Mouse (Mus musculus) ES-E14 (cell line): Measurements from ENCODE around the gene Xrcc3. TPM values are rescaled to one million over a fixed set of nuclear protein-coding genes. Genes with fewer than 3 reads are reported as not detected.

Experiments used
- DNase-seq: peaks from one replicate; pipeline ENCODE4 v3.0.0-alpha.2; 2013; ENCODE audit warnings: low read depth, low spot score
- H3K27ac ChIP-seq: 2 replicates; pipeline ENCODE4 v1.5.1; 2012; ENCODE audit warnings: low read depth, mild to moderate bottlenecking, low read length, moderate library complexity, mixed read lengths; ENCODE audit not compliant: poor library complexity, insufficient read depth, severe bottlenecking
- H3K36me3 ChIP-seq: 2 replicates; pipeline ENCODE4 v1.6.1; 2012; ENCODE audit warnings: mild to moderate bottlenecking, low read length, moderate library complexity, mixed read lengths; ENCODE audit not compliant: control insufficient read depth, poor library complexity, insufficient read depth, severe bottlenecking
- H3K4me1 ChIP-seq, 2 experiments: fragments of 150-350 bp in 1 of 2; sonication (generic) in 1 of 2; 2 replicates each; pipeline ENCODE4 v1.6.1; 2012; ENCODE audit warnings: low read length in 2 of 2, mild to moderate bottlenecking in 1 of 2, mixed read lengths in 1 of 2; ENCODE audit not compliant: control insufficient read depth in 2 of 2, insufficient read depth in 2 of 2, poor library complexity in 1 of 2
- H3K4me3 ChIP-seq, 2 experiments: fragments of 150-350 bp in 1 of 2; sonication (generic) in 1 of 2; 2 replicates each; pipeline ENCODE4 v1.5.1; 2012; ENCODE audit warnings: low read length in 2 of 2, low read depth in 1 of 2, mild to moderate bottlenecking in 1 of 2, mixed read lengths in 1 of 2; ENCODE audit not compliant: insufficient read depth in 1 of 2, poor library complexity in 1 of 2, severe bottlenecking in 1 of 2
- H3K9ac ChIP-seq: 2 replicates; pipeline ENCODE4 v1.6.1; 2012; ENCODE audit warnings: low read depth, mild to moderate bottlenecking, low read length, mixed read lengths; ENCODE audit not compliant: poor library complexity, insufficient read depth, severe bottlenecking
- H3K9me3 ChIP-seq: fragments of 150-350 bp; sonication (generic); 2 replicates; pipeline ENCODE4 v1.6.1; 2012; ENCODE audit warnings: low read depth, mild to moderate bottlenecking, low read length; ENCODE audit not compliant: control insufficient read depth, insufficient read depth
- CHD2 ChIP-seq: IDR thresholded peaks from 2 replicates; pipeline ENCODE4 v1.6.1; 2014; ENCODE audit warnings: mild to moderate bottlenecking, low read depth, low read length, inconsistent platforms
- HCFC1 ChIP-seq: IDR thresholded peaks from 2 replicates; pipeline ENCODE4 v1.6.1; 2012; ENCODE audit warnings: low read length, inconsistent platforms, borderline replicate concordance; ENCODE audit not compliant: insufficient read depth
- MAFK ChIP-seq: IDR thresholded peaks from 2 replicates; pipeline ENCODE4 v1.6.1; 2014; ENCODE audit warnings: mild to moderate bottlenecking, low read depth, low read length, inconsistent platforms; ENCODE audit not compliant: insufficient read depth
- ZC3H11A ChIP-seq: IDR thresholded peaks from 2 replicates; pipeline ENCODE4 v1.6.1; 2012; ENCODE audit warnings: low read depth, mild to moderate bottlenecking, inconsistent platforms, low read length, borderline replicate concordance
- ZNF384 ChIP-seq: IDR thresholded peaks from 2 replicates; pipeline ENCODE4 v1.6.1; 2012; ENCODE audit warnings: low read depth, low read length, inconsistent platforms
- in situ Hi-C, 2 experiments: fragments of 600-800 bp; cut with MboI; formaldehyde crosslinking; loops; one replicate each; pipeline ENCODE4 v1.15.1; 2025; ENCODE audit warnings: low sequenced_read_pairs in 2 of 2, inconsistent platforms in 1 of 2; ENCODE audit not compliant: unreplicated experiment in 2 of 2
- total RNA-seq: library from RNA; depleted of rRNA; stranded (reverse); fragments of 300-350 nt; gene quantifications from 2 replicates; pipeline ENCODE4 v1.2.3, GENCODE M21; 2012

Xrcc3 gene
- total RNA-seq, 1 experiment = 21.8 TPM

- in situ Hi-C loops = no loop called here
- no peak overlapping the region for H3K27ac ChIP-seq
- peaks cover 5% of the 10 kb centered on the region; the same call in 1 of the 2 replicates for H3K36me3 ChIP-seq
- no peak for DNase-seq
- H3K9ac ChIP-seq = no peak overlapping the region
- TF ChIP-seq CHD2 = no peak
- no peak for TF ChIP-seq MAFK
- no peak for TF ChIP-seq ZC3H11A
- no peak for TF ChIP-seq HCFC1
- no peak for TF ChIP-seq ZNF384
- peaks cover 3 to 36% of the 10 kb centered on the region in 2 experiments; a peak in 3 of 4 replicates for H3K4me1 ChIP-seq
- H3K9me3 ChIP-seq = no peaks in the 10 kb centered on the region
- no peak overlapping the region for H3K4me3 ChIP-seq
Measured at GRCm38 (mm10) chr12:111762620-111763280, 50.9 kb downstream of the Xrcc3 start.

GRCm38 (mm10) chr12:111760306-111760908, 53.3 kb downstream of the Xrcc3 start:
- no peak for DNase-seq
- TF ChIP-seq CHD2 (no peak), HCFC1 (no peak), ZC3H11A (no peak), ZNF384 (no peak), MAFK (no peak)
- Histone ChIP-seq H3K36me3 (peaks cover 5% of the 10 kb centered on the region; the same call in 1 of the 2 replicates), H3K9ac (no peak overlapping the region), H3K4me3 (0 out of 4 replicates have a peak overlapping the region, but pooled peaks of 1 of the 2 experiments have one; percentile 99), H3K4me1 (peaks cover 0 to 22% of the 10 kb centered on the region in 2 experiments; a peak in 2 of 4 replicates), H3K9me3 (no peaks in the 10 kb centered on the region), H3K27ac (no peak overlapping the region)
- in situ Hi-C loops = no loop called here

DNA sequence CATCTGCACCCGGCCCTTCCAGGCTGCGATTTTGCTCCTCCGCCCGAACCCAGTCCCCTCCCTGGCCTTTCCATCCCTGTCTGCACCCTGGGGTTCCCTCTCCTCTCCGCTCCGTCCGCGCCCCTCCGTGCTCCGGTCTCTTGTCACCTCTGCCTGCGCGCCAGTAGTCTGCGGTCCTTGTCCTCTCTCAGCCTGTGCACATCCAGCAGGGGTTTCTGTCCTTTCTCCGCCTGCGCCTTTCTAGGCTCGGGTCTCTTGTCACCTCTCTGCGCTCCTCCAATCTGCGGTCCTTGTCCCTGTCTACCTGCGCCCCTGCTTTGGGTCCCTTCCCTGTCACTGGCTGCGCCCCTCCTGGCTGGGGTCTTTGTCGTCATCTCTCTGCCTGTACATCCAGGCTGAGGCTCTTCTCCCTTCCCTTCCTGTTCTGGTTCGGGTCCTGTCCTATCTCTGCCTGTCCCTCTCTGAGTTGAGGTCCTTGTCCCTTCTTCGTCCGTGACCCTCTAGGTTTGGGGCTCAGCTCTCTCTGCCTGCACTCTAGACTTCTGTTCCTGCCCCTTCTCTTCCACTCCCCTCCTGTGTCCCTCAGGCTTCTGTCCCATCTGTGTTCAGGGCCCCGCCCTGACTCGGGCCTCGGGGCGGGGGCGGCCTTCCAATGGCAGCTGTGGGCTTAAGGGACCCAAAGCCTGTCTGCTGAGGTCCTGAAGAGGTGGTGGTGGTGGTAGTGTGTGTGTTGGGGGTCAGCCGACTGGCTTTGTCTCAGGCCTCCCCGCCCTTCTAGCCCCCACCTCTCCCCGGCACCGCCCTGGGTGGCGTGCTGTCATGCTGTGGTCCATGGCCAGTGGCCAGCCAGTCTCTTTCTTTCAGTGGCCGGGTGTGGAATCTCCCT, 54.3 kb downstream of the Xrcc3 start:
- DNase-seq = no peak
- TF ChIP-seq HCFC1 (no peak), ZNF384 (no peak), CHD2 (no peak), MAFK (no peak), ZC3H11A (no peak)
- Histone ChIP-seq H3K9ac (peak overlapping the region; percentile 87), H3K27ac (no peak overlapping the region), H3K9me3 (no peaks in the 10 kb centered on the region), H3K36me3 (peaks cover 5% of the 10 kb centered on the region; the same call in 1 of the 2 replicates), H3K4me3 (peak overlapping the region; percentile 86 to 99), H3K4me1 (peaks cover 0 to 22% of the 10 kb centered on the region in 2 experiments; a peak in 2 of 4 replicates)
- in situ Hi-C loops = no loop called here

- Histone ChIP-seq H3K27ac (no peak within 1 kb of the TSS), H3K9ac (peak within 1 kb of the TSS; percentile 87), H3K4me3 (peak within 1 kb of the TSS; percentile 86 to 99), H3K4me1 (peaks cover 0 to 22% of the 10 kb centered on the region in 2 experiments; a peak in 2 of 4 replicates), H3K36me3 (peaks cover 5% of the 10 kb centered on the region; the same call in 1 of the 2 replicates), H3K9me3 (no peaks in the 10 kb centered on the region)
- TF ChIP-seq HCFC1 = peak; percentile 57; the same call in 1 of the 2 replicates
- no peak for TF ChIP-seq CHD2
- 0 out of 2 replicates have a peak, but pooled peaks have one; percentile 41 for TF ChIP-seq MAFK
- no peak for TF ChIP-seq ZC3H11A
- no peak for TF ChIP-seq ZNF384
- in situ Hi-C loops = no loop called here
- no peak for DNase-seq
Measured at GRCm38 (mm10) chr12:111758381-111759175, 55.1 kb downstream of the Xrcc3 start, which contains the start of gene Klc1. Gene Klc1, plus strand, starts transcription at chr12:111758849.
